Mouse (Mus musculus): ENCODE data around the gene Arhgap17. TPM values are rescaled to one million over a fixed set of nuclear protein-coding genes. Genes with fewer than 3 reads are reported as not detected.

Arhgap17 gene
- polyA plus RNA-seq, 1 experiment from 2014 or later: 21.3 TPM

- Histone ChIP-seq H3K27me3 (ENCODE audit: insufficient read depth, low read length) (no peaks in the 10 kb centered on the region), H3K4me3 (ENCODE audit: low read length) (no peak overlapping the region), H3K4me1 (ENCODE audit: insufficient read depth, low read length) (no peaks in the 10 kb centered on the region), H3K27ac (ENCODE audit: low read length) (no peak overlapping the region), H3K36me3 (ENCODE audit: insufficient read depth, low read length) (no peaks in the 10 kb centered on the region), H3K9me3 (ENCODE audit: low read length) (no peaks in the 10 kb centered on the region), H3K9ac (replicated peaks; ENCODE audit: low read length) (no peak overlapping the region), H3K4me2 (replicated peaks; ENCODE audit: low read depth, low read length) (no peak overlapping the region)
- ATAC-seq (ENCODE audit: low FRiP score, low TSS enrichment): no peak
- 82% methylated on average over 8 of the region's 8 CpGs for WGBS
Observed at GRCm38 (mm10) chr7:123258103-123258502, 111.6 kb downstream of the Arhgap17 start.

GRCm38 (mm10) chr7:123254196-123254970 is 115.3 kb downstream of the Arhgap17 start:
- 91% methylated on average over 14 of the region's 14 CpGs for WGBS
- no peak for ATAC-seq (ENCODE audit: low FRiP score, low TSS enrichment)

DNA sequence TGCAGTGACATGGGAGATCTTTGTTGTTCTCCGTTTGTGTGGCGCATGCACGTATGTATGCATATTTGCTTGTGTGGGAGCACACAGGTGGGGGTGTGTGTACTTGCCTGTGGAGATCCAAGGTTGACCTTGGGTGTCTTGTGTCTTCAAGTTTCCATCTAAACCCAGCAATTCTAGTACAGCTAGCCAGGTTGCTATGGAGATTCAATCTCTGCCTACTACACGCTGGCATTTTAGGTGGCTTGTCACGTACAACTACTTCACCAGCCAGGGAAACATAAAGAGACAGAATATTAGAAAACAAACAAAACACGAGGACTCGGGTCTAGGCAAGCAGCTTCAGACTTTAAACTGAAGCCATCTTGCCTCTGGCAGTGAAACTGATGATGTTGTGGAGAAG is 116.3 kb downstream of the Arhgap17 start:
- no peak for ATAC-seq (ENCODE audit: low FRiP score, low TSS enrichment)
- Histone ChIP-seq H3K4me3 (ENCODE audit: low read length) (no peak overlapping the region), H3K9ac (replicated peaks; ENCODE audit: low read length) (no peak overlapping the region), H3K27ac (ENCODE audit: low read length) (no peak overlapping the region), H3K4me2 (replicated peaks; ENCODE audit: low read depth, low read length) (no peak overlapping the region), H3K9me3 (ENCODE audit: low read length) (no peaks in the 10 kb centered on the region), H3K36me3 (ENCODE audit: insufficient read depth, low read length) (no peaks in the 10 kb centered on the region), H3K4me1 (ENCODE audit: insufficient read depth, low read length) (no peaks in the 10 kb centered on the region), H3K27me3 (ENCODE audit: insufficient read depth, low read length) (no peaks in the 10 kb centered on the region)
- 71% methylated on average over 7 of the region's 7 CpGs for WGBS

More at GRCm38 (mm10) chr7:123254196-123254970, 115.3 kb downstream of the Arhgap17 start:
- Histone ChIP-seq H3K4me2 (replicated peaks; ENCODE audit: low read depth, low read length) (no peak overlapping the region), H3K27ac (ENCODE audit: low read length) (no peak overlapping the region), H3K9ac (replicated peaks; ENCODE audit: low read length) (no peak overlapping the region), H3K9me3 (ENCODE audit: low read length) (no peaks in the 10 kb centered on the region), H3K4me3 (ENCODE audit: low read length) (no peak overlapping the region), H3K27me3 (ENCODE audit: insufficient read depth, low read length) (no peaks in the 10 kb centered on the region), H3K36me3 (ENCODE audit: insufficient read depth, low read length) (no peaks in the 10 kb centered on the region), H3K4me1 (ENCODE audit: insufficient read depth, low read length) (no peaks in the 10 kb centered on the region)

DNA sequence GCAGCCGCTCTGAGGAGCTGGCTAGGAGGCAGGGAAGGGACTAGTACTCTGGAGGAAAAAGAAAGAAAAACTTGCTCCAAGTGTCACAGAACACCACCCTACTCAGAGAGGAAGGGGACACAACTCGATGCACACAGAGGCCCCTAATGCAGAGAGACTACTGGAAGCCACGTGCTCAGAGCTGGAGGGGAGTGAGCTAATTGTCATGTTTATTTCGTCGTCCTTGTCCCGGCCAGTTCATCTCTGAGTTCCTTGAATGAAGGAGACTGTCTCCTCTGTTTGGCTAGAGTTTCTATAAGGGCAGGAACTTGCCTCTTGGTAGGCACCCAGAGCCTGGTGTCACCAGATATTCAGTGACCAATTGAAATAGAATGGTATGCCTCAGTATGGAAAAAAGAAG is 118.4 kb downstream of the Arhgap17 start:
- no peak for ATAC-seq (ENCODE audit: low FRiP score, low TSS enrichment)
- Histone ChIP-seq H3K36me3 (ENCODE audit: insufficient read depth, low read length) (no peaks in the 10 kb centered on the region), H3K4me1 (ENCODE audit: insufficient read depth, low read length) (no peaks in the 10 kb centered on the region), H3K27me3 (ENCODE audit: insufficient read depth, low read length) (no peaks in the 10 kb centered on the region), H3K4me2 (replicated peaks; ENCODE audit: low read depth, low read length) (no peak overlapping the region), H3K27ac (ENCODE audit: low read length) (no peak overlapping the region), H3K4me3 (ENCODE audit: low read length) (no peak overlapping the region), H3K9ac (replicated peaks; ENCODE audit: low read length) (no peak overlapping the region), H3K9me3 (ENCODE audit: low read length) (no peaks in the 10 kb centered on the region)
- WGBS: 53% methylated on average over 6 of the region's 6 CpGs

DNA sequence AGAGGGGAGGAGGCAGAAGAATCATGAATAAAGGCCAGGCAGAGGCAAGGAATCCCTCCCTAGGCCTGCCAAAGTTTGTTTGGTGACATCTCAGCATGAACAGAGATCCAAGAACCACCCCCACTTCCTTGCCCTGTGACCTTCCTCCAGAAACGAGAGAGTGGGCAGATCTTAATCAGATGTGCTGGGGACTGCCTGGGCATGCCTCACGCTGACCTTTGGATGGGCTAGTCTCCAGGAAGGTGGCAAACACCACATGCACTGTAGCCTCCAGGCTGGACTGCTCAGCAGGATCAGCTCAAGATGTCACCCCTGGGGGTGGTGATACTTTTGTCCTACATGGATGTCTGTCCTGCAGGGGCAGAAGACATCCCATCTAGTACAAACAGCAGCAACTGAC is 121.5 kb downstream of the Arhgap17 start:
- Histone ChIP-seq H3K4me1 (ENCODE audit: insufficient read depth, low read length) (no peaks in the 10 kb centered on the region), H3K27me3 (ENCODE audit: insufficient read depth, low read length) (no peaks in the 10 kb centered on the region), H3K9me3 (ENCODE audit: low read length) (no peaks in the 10 kb centered on the region), H3K9ac (replicated peaks; ENCODE audit: low read length) (no peak overlapping the region), H3K4me3 (ENCODE audit: low read length) (no peak overlapping the region), H3K36me3 (ENCODE audit: insufficient read depth, low read length) (no peaks in the 10 kb centered on the region), H3K27ac (ENCODE audit: low read length) (no peak overlapping the region), H3K4me2 (replicated peaks; ENCODE audit: low read depth, low read length) (no peak overlapping the region)
- WGBS: 37% methylated on average over 2 of the region's 2 CpGs
- ATAC-seq (ENCODE audit: low FRiP score, low TSS enrichment): no peak

DNA sequence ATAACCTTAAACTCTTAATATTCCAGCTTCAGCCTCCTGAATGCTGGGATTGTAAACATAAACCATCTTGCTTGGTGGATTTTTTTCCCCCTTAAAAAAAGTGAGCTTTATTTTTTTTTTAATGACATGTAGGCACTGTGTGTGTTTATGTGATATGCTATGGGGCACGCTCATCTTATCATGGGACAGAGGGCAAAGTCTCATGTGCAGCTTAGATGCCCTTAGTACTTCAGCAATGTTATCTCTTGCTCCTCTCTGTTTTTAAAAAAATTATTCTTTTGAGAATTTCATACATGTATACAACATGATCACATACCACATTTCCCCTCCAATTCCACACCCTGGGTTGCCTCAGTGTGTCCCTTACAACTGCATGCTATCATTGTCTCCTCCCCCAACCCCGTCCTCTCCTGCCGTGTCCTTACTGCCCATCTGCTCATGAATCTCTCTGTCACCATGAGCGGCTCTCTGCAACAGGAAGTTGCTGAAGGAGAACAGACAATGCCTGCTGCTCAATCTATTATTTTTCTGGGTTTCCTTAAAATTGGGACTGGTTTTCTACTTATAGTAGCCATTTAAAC is 123.1 kb downstream of the Arhgap17 start:
- Histone ChIP-seq H3K4me3 (ENCODE audit: low read length) (no peak overlapping the region), H3K36me3 (ENCODE audit: insufficient read depth, low read length) (no peaks in the 10 kb centered on the region), H3K27me3 (ENCODE audit: insufficient read depth, low read length) (no peaks in the 10 kb centered on the region), H3K4me1 (ENCODE audit: insufficient read depth, low read length) (no peaks in the 10 kb centered on the region), H3K9ac (replicated peaks; ENCODE audit: low read length) (no peak overlapping the region), H3K4me2 (replicated peaks; ENCODE audit: low read depth, low read length) (no peak overlapping the region), H3K27ac (ENCODE audit: low read length) (no peak overlapping the region), H3K9me3 (ENCODE audit: low read length) (no peaks in the 10 kb centered on the region)
- 26% methylated on average over 4 of the region's 4 CpGs for WGBS
- no peak for ATAC-seq (ENCODE audit: low FRiP score, low TSS enrichment)

DNA sequence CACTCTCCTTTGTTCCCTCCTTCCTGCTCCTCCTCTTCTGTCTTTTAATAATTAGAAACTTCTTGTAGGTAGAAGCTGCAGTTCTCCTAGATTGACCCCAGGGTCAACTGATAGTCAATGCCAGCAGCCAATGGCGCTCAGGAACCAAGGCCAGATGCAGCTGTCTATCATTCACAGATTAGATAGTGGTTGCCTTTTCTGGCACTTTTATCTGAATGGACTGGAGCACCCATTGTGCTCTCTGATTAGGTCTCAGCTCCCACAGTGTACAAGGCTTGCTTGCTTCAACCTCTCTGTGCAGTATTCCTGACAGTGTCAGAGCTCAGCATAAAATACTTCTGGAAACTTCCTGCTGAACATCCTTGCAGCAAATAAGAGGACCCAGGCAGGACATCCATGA is 124.9 kb downstream of the Arhgap17 start:
- Histone ChIP-seq H3K27me3 (ENCODE audit: insufficient read depth, low read length) (no peaks in the 10 kb centered on the region), H3K36me3 (ENCODE audit: insufficient read depth, low read length) (no peaks in the 10 kb centered on the region), H3K4me3 (ENCODE audit: low read length) (no peak overlapping the region), H3K9ac (replicated peaks; ENCODE audit: low read length) (no peak overlapping the region), H3K4me1 (ENCODE audit: insufficient read depth, low read length) (no peaks in the 10 kb centered on the region), H3K27ac (ENCODE audit: low read length) (no peak overlapping the region), H3K4me2 (replicated peaks; ENCODE audit: low read depth, low read length) (no peak overlapping the region), H3K9me3 (ENCODE audit: low read length) (no peaks in the 10 kb centered on the region)
- ATAC-seq (ENCODE audit: low FRiP score, low TSS enrichment): no peak
- WGBS: 79% methylated on average over 1 of the region's 1 CpGs

GRCm38 (mm10) chr7:123242241-123242640 is 127.5 kb downstream of the Arhgap17 start:
- Histone ChIP-seq H3K4me1 (ENCODE audit: insufficient read depth, low read length) (no peaks in the 10 kb centered on the region), H3K9me3 (ENCODE audit: low read length) (no peaks in the 10 kb centered on the region)
- no peak for ATAC-seq (ENCODE audit: low FRiP score, low TSS enrichment)

GRCm38 (mm10) chr7:123240064-123240463 is 129.7 kb downstream of the Arhgap17 start:
- WGBS: 68% methylated on average over 6 of the region's 6 CpGs
- no peak overlapping the region for H3K4me2 ChIP-seq (replicated peaks; ENCODE audit: low read depth, low read length)
- ATAC-seq (ENCODE audit: low FRiP score, low TSS enrichment): no peak
- no peaks in the 10 kb centered on the region for H3K27me3 ChIP-seq (ENCODE audit: insufficient read depth, low read length)
- H3K9ac ChIP-seq (replicated peaks; ENCODE audit: low read length): no peak overlapping the region
- H3K27ac ChIP-seq (ENCODE audit: low read length): no peak overlapping the region
- H3K4me3 ChIP-seq (ENCODE audit: low read length): no peak overlapping the region
- no peaks in the 10 kb centered on the region for H3K4me1 ChIP-seq (ENCODE audit: insufficient read depth, low read length)
- H3K36me3 ChIP-seq (ENCODE audit: insufficient read depth, low read length): no peaks in the 10 kb centered on the region
- no peaks in the 10 kb centered on the region for H3K9me3 ChIP-seq (ENCODE audit: low read length)

More at GRCm38 (mm10) chr7:123242241-123242640, 127.5 kb downstream of the Arhgap17 start:
- Histone ChIP-seq H3K27ac (ENCODE audit: low read length) (no peak overlapping the region), H3K27me3 (ENCODE audit: insufficient read depth, low read length) (no peaks in the 10 kb centered on the region), H3K36me3 (ENCODE audit: insufficient read depth, low read length) (no peaks in the 10 kb centered on the region), H3K9ac (replicated peaks; ENCODE audit: low read length) (no peak overlapping the region), H3K4me3 (ENCODE audit: low read length) (no peak overlapping the region), H3K4me2 (replicated peaks; ENCODE audit: low read depth, low read length) (no peak overlapping the region)
- 73% methylated on average over 7 of the region's 7 CpGs for WGBS

- no peaks in the 10 kb centered on the region for H3K9me3 ChIP-seq (ENCODE audit: low read length)
- H3K4me2 ChIP-seq (replicated peaks; ENCODE audit: low read depth, low read length): no peak overlapping the region
- WGBS: 78% methylated on average over 4 of the region's 4 CpGs
- no peaks in the 10 kb centered on the region for H3K27me3 ChIP-seq (ENCODE audit: insufficient read depth, low read length)
- no peak overlapping the region for H3K4me3 ChIP-seq (ENCODE audit: low read length)
- no peaks in the 10 kb centered on the region for H3K36me3 ChIP-seq (ENCODE audit: insufficient read depth, low read length)
- no peak overlapping the region for H3K9ac ChIP-seq (replicated peaks; ENCODE audit: low read length)
- ATAC-seq (ENCODE audit: low FRiP score, low TSS enrichment): no peak
- no peak overlapping the region for H3K27ac ChIP-seq (ENCODE audit: low read length)
- H3K4me1 ChIP-seq (ENCODE audit: insufficient read depth, low read length): no peaks in the 10 kb centered on the region
Observed at GRCm38 (mm10) chr7:123238621-123239020, 131.1 kb downstream of the Arhgap17 start.
